Mouse (Mus musculus) olfactory bulb, adult 2 months (tissue): ENCODE measurements at regions not wholly inside any gene's neighbourhood (a gene's known extent, or its start where the extent isn't known, plus 50 kb on each side); places are given as distances from the start of the nearest gene placed in this dataset.

Experiments used
- CTCF ChIP-seq: fragments of 200-500 bp; IDR thresholded peaks from 2 replicates; pipeline ENCODE4 v1.5.1; 2012; ENCODE audit warnings: low read depth, mild to moderate bottlenecking, low read length, moderate library complexity; ENCODE audit not compliant: insufficient read depth
- POLR2A ChIP-seq: fragments of 200-500 bp; IDR thresholded peaks from 2 replicates; pipeline ENCODE4 v1.6.1; 2012; ENCODE audit warnings: mild to moderate bottlenecking, low read depth, low read length, moderate library complexity; ENCODE audit not compliant: insufficient read depth

GRCm38 (mm10) chr1:187446511-187446910, 162.1 kb upstream of the Esrrg start:
- TF ChIP-seq POLR2A (no peak), CTCF (no peak)
